Comparison of ENCODE assay signal across 8 mouse cellular contexts in the genomic region with DNA sequence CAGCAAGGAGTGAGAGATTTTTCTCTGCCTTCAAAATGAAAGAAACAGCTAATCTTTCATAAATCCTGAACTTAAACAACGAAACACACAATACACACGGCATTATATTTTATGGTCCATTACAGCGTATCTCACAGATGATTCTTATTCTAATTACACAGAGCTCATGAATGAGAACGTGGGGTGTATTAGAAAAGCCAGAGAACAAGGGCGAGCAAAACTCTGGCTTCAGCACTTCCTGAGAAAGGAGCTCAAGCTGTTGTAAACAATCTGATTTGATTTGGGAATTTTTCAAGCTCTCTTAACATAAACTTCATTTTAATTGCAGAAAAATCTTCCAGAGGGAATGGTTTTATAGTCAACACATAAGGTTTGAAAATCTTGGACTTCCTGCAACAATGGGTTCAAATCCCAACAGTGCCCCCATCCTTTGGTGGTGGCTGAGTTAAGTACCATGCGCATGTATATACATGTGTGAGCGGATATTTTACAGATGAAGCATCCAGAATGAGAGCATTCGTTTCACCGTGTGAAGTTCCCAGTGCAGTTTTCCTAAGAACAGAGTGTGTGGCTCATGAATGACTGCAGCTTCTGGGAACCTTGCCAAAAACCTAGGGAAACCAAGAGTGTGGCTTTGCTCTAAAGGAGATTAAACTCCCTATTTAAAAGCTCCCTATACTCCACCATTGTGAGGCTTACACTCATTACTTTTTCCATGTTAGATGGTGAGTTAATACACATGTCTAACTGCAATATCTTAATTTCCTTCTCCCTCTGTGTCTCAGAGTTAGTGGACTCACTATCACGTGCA.
DNase-seq lines count a peak whose midpoint lies in the region; ATAC-seq and TF ChIP-seq lines count a peak whose summit lies in the region.

No protein-coding gene starts in this region.

- DNase-seq in forebrain, embryonic 11.5 days (ENCODE audit: low spot score): peak; percentile 62
- no peak for DNase-seq in forebrain, embryonic 10.5 days (ENCODE audit: extremely low spot score, low spot score)
- DNase-seq in 3T3-L1 (ENCODE audit: low read depth, low spot score): peak; percentile 44
- peak; percentile 20 to 58 for DNase-seq in cerebellum, postnatal 36 days
- no peak for DNase-seq in liver, postnatal 0 days
- DNase-seq in adrenal gland, adult 2 months: no peak

- H3K4me2 ChIP-seq in forebrain, embryonic 11.5 days (ENCODE audit: low read depth, low read length, severe bottlenecking): no peak overlapping the region
- no peak overlapping the region for H3K4me2 ChIP-seq in intestine, embryonic 15.5 days (replicated peaks)
- no peak overlapping the region for H3K4me2 ChIP-seq in midbrain, embryonic 16.5 days (ENCODE audit: low read length)
- H3K4me2 ChIP-seq in liver, postnatal 0 days (ENCODE audit: low read depth, low read length): no peak overlapping the region

- peak overlapping the region; percentile 39; the same call in 1 of the 2 replicates for H3K27ac ChIP-seq in forebrain, embryonic 11.5 days (ENCODE audit: low read depth, low read length)
- no peak overlapping the region for H3K27ac ChIP-seq in forebrain, embryonic 10.5 days
- H3K27ac ChIP-seq in intestine, embryonic 15.5 days: no peak overlapping the region
- H3K27ac ChIP-seq in midbrain, embryonic 16.5 days (ENCODE audit: low read length): no peak overlapping the region; the same call in 1 of the 2 replicates
- no peak overlapping the region for H3K27ac ChIP-seq in liver, postnatal 0 days (ENCODE audit: low read depth)

- H3K27me3 ChIP-seq in forebrain, embryonic 11.5 days (ENCODE audit: control insufficient read depth, insufficient read depth, low read length): no peaks in the 10 kb centered on the region
- H3K27me3 ChIP-seq in forebrain, embryonic 10.5 days (ENCODE audit: poor library complexity, severe bottlenecking): no peaks in the 10 kb centered on the region
- no peaks in the 10 kb centered on the region for H3K27me3 ChIP-seq in intestine, embryonic 15.5 days (replicated peaks)
- H3K27me3 ChIP-seq in midbrain, embryonic 16.5 days (ENCODE audit: control insufficient read depth, insufficient read depth, low read depth, low read length): no peaks in the 10 kb centered on the region
- no peaks in the 10 kb centered on the region for H3K27me3 ChIP-seq in liver, postnatal 0 days (ENCODE audit: insufficient read depth, low read length)

- ATAC-seq in forebrain, embryonic 11.5 days (replicated peaks; ENCODE audit: low FRiP score): peak; percentile 92
- ATAC-seq in intestine, embryonic 15.5 days: peak; percentile 55
- ATAC-seq in midbrain, embryonic 16.5 days: peak; percentile 92
- ATAC-seq in liver, postnatal 0 days: no peak

- H3K9ac ChIP-seq in forebrain, embryonic 11.5 days (ENCODE audit: low read length): no peak overlapping the region
- H3K9ac ChIP-seq in intestine, embryonic 15.5 days: no peak overlapping the region
- H3K9ac ChIP-seq in midbrain, embryonic 16.5 days (ENCODE audit: low read depth, low read length): no peak overlapping the region
- no peak overlapping the region for H3K9ac ChIP-seq in liver, postnatal 0 days (replicated peaks)

- H3K36me3 ChIP-seq in forebrain, embryonic 11.5 days (ENCODE audit: control insufficient read depth, insufficient read depth, low read length): no peaks in the 10 kb centered on the region
- no peaks in the 10 kb centered on the region for H3K36me3 ChIP-seq in forebrain, embryonic 10.5 days (replicated peaks)
- no peaks in the 10 kb centered on the region for H3K36me3 ChIP-seq in intestine, embryonic 15.5 days
- H3K36me3 ChIP-seq in midbrain, embryonic 16.5 days (ENCODE audit: control insufficient read depth, insufficient read depth, low read length): no peaks in the 10 kb centered on the region
- no peaks in the 10 kb centered on the region for H3K36me3 ChIP-seq in liver, postnatal 0 days (replicated peaks; ENCODE audit: insufficient read depth, low read length)

- no peaks in the 10 kb centered on the region for H3K9me3 ChIP-seq in forebrain, embryonic 11.5 days (ENCODE audit: control insufficient read depth, low read length)
- no peaks in the 10 kb centered on the region for H3K9me3 ChIP-seq in forebrain, embryonic 10.5 days
- H3K9me3 ChIP-seq in intestine, embryonic 15.5 days: no peaks in the 10 kb centered on the region
- H3K9me3 ChIP-seq in midbrain, embryonic 16.5 days (replicated peaks; ENCODE audit: control insufficient read depth, low read length, poor library complexity, severe bottlenecking): no peaks in the 10 kb centered on the region
- H3K9me3 ChIP-seq in liver, postnatal 0 days (ENCODE audit: low read length): no peaks in the 10 kb centered on the region

- TF ChIP-seq CTCF in liver, postnatal 0 days (IDR thresholded peaks at IDR 0.05; ENCODE audit: low read depth): no peak

- H3K4me1 ChIP-seq in forebrain, embryonic 11.5 days (replicated peaks; ENCODE audit: control insufficient read depth, insufficient read depth, low read length): no peaks in the 10 kb centered on the region
- no peaks in the 10 kb centered on the region for H3K4me1 ChIP-seq in forebrain, embryonic 10.5 days
- no peaks in the 10 kb centered on the region for H3K4me1 ChIP-seq in intestine, embryonic 15.5 days (replicated peaks)
- no peaks in the 10 kb centered on the region for H3K4me1 ChIP-seq in midbrain, embryonic 16.5 days (ENCODE audit: control insufficient read depth, insufficient read depth, low read length)
- H3K4me1 ChIP-seq in liver, postnatal 0 days (ENCODE audit: insufficient read depth): no peaks in the 10 kb centered on the region

- no peak overlapping the region for H3K4me3 ChIP-seq in forebrain, embryonic 11.5 days (ENCODE audit: low read depth, low read length)
- H3K4me3 ChIP-seq in forebrain, embryonic 10.5 days: no peak overlapping the region
- H3K4me3 ChIP-seq in intestine, embryonic 15.5 days (replicated peaks): no peak overlapping the region
- no peak overlapping the region for H3K4me3 ChIP-seq in midbrain, embryonic 16.5 days (ENCODE audit: low read depth, low read length)
- no peak overlapping the region for H3K4me3 ChIP-seq in liver, postnatal 0 days (ENCODE audit: low read depth, low read length)

- WGBS in forebrain, embryonic 11.5 days: 49% methylated on average over 10 of the region's 10 CpGs
- WGBS in forebrain, embryonic 10.5 days: 80% methylated on average over 10 of the region's 10 CpGs
- WGBS in intestine, embryonic 15.5 days: 36% methylated on average over 10 of the region's 10 CpGs
- WGBS in midbrain, embryonic 16.5 days: 18% methylated on average over 10 of the region's 10 CpGs
- WGBS in liver, postnatal 0 days (ENCODE audit: insufficient replicate concordance): 67% methylated on average over 10 of the region's 10 CpGs

- TF ChIP-seq EP300 in liver, postnatal 0 days (IDR thresholded peaks at IDR 0.05; ENCODE audit: low read depth): no peak

Comparison
In these comparisons a context has a peak if more than half of its experiments do, and no peak if none do; other contexts are left out.
1. DNase-seq: peak in forebrain, embryonic 11.5 days (single experiment), 3T3-L1 (single experiment) and cerebellum, postnatal 36 days (2 of 2); none in forebrain, embryonic 10.5 days (single experiment), liver, postnatal 0 days (single experiment) and adrenal gland, adult 2 months (single experiment).